Mouse (Mus musculus): Measurements from ENCODE around the gene Ddx21. TPM values are rescaled to one million over a fixed set of nuclear protein-coding genes. Genes with fewer than 3 reads are reported as not detected.
"Not testable (repeated sequence)": the region's sequence is repeated elsewhere in the genome, so short reads cannot be mapped to it uniquely, and the experiment has no call there.

Ddx21 gene
- total RNA-seq, 2 experiments from 2014 or later: 20.3 to 25.5 TPM

- Histone ChIP-seq H3K4me3 (no peak overlapping the region), H3K27ac (no peak overlapping the region)
- no peak for DNase-seq (ENCODE audit: low spot score in 2 of 2)
- TF ChIP-seq CTCF (conservative IDR thresholded peaks at IDR 0.05): no peak
These were observed 13.5 kb downstream of the Ddx21 start for GRCm38 (mm10) chr10:62588616-62589015.

GRCm38 (mm10) chr10:62583245-62583644 lies 18.8 kb downstream of the Ddx21 start:
- no peak for DNase-seq (ENCODE audit: low spot score in 2 of 2)
- Histone ChIP-seq H3K4me3 (no peak overlapping the region), H3K27ac (no peak overlapping the region)
- no peak for TF ChIP-seq CTCF (conservative IDR thresholded peaks at IDR 0.05)

GRCm38 (mm10) chr10:62582701-62583100 lies 19.4 kb downstream of the Ddx21 start:
- Histone ChIP-seq H3K27ac (no peak overlapping the region), H3K4me3 (no peak overlapping the region)
- no peak for DNase-seq (ENCODE audit: low spot score in 2 of 2)
- no peak for TF ChIP-seq CTCF (conservative IDR thresholded peaks at IDR 0.05)

- TF ChIP-seq CTCF (conservative IDR thresholded peaks at IDR 0.05): no peak
- no peak overlapping the region for H3K27ac ChIP-seq
- DNase-seq (ENCODE audit: low spot score in 2 of 2): no peak
- no peak overlapping the region for H3K4me3 ChIP-seq
These were observed 19.8 kb downstream of the Ddx21 start for GRCm38 (mm10) chr10:62582263-62582662.

- peak overlapping the region; percentile 96; the same call in 1 of the 2 replicates for H3K27ac ChIP-seq
- H3K4me3 ChIP-seq; DNase-seq (ENCODE audit: low spot score in 2 of 2): not testable (repeated sequence)
These were observed 23.0 kb downstream of the Ddx21 start for GRCm38 (mm10) chr10:62579129-62579528.

DNA sequence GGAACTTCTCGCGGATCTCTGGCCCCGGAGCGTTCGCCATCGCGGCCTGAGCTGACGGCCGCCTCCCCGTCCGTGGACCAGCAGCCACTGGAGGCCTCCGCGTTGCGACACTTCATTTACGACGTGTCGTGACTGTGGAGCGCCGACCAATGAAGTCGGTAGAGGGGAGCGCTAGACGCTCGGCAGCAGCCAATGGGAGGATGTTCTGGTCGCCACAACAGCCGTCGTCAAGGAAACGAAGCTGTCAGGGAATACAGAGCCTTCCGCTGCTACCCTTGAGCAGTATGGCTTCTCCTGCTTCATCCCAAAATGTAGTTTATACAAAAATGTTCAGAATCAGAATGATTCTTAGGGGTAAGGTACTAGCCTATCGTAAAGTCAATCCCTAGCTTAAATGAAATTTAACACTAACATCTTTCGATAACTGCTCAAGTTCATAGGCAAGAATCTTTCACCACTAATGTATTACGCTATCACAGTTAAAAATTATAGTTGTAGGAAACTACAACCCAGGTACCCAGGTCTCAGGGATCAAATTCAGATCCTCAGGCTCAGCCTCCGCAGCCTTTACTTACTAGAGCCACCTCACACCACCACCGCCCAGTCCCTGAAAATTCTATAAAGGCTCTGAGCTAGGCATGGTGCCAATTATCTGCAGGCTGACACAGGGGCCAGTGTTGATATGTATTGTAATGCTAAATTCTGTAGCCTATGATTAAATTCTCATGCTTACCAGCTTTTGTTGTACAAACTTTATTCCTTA lies 23.6 kb downstream of the Ddx21 start, which contains the start of gene Kif1bp:
Kif1bp (minus strand) TSS at position 120 of the 763 bp plus-strand sequence.
- no peak for TF ChIP-seq CTCF (conservative IDR thresholded peaks at IDR 0.05)
- Histone ChIP-seq H3K27ac (peak within 1 kb of the TSS; percentile 96), H3K4me3 (peak within 1 kb of the TSS; percentile 75)
- DNase-seq (ENCODE audit: low spot score in 2 of 2): peak; percentile 94 to 98

DNA sequence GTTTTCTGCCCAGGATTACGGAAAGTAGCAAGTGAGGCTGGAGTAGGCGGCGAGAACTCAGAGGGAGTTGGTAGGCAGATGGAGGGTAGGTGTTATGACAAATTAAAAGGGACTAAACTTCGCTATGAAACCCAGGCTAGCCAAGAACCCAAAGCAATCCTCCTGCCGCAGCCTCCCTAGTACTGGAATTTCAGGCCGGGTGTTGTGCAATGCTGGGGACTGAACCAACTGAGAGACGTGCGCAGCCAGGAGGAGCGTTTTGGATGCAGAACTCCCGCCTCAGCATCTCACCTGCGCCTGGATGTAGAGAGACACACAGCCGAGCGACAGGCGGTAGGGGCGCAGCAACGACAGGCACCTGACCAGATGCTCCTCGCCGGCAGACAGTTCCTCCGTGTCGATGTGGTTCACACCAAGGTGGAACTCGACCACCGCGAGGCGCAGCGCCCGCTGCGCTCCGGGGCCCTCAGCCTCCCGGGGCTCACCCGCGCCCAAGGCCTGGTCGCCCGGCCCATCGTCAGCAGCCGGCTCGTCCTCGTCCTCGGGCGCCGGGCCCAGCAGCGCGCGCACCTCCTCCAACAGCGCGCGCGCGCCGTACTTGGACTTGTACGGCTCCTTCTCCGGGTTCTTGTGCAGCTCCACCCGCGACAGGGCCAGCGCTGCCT lies 24.3 kb downstream of the Ddx21 start:
- no peak for TF ChIP-seq CTCF (conservative IDR thresholded peaks at IDR 0.05)
- peak; percentile 54 to 62 for DNase-seq (ENCODE audit: low spot score in 2 of 2)
- H3K27ac ChIP-seq: peak overlapping the region; percentile 96
- H3K4me3 ChIP-seq: peak overlapping the region; percentile 75

DNA sequence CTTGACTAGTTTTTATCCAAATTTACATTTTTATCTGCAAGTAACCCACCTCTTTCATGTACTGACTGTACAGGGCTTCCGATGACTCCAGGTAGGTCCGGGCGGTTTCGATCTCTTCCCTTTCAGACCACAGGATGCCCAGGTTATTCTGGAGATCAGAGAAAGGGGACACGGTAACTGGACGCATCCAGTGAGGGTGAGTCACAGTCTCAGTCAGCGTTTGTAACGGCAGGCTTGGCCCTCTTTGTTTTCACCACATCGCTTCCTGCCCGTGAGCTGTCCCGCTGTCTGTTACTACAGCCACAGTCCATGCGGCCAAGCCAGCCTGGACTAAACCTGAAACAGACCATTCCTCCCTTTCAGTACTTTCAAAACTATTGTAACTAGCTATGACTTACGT lies 27.1 kb downstream of the Ddx21 start:
- DNase-seq (ENCODE audit: low spot score in 2 of 2): no peak
- no peak for TF ChIP-seq CTCF (conservative IDR thresholded peaks at IDR 0.05)
- H3K4me3 ChIP-seq: no peak overlapping the region
- H3K27ac ChIP-seq: no peak overlapping the region

- H3K4me3 ChIP-seq: no peak overlapping the region
These were observed 31.8 kb downstream of the Ddx21 start for GRCm38 (mm10) chr10:62570126-62570871.

GRCm38 (mm10) chr10:62568861-62569260 lies 33.2 kb downstream of the Ddx21 start:
- Histone ChIP-seq H3K27ac (no peak overlapping the region), H3K4me3 (no peak overlapping the region)
- DNase-seq (ENCODE audit: low spot score in 2 of 2): no peak
- TF ChIP-seq CTCF (conservative IDR thresholded peaks at IDR 0.05): no peak

More at GRCm38 (mm10) chr10:62570126-62570871, 31.8 kb downstream of the Ddx21 start:
- no peak for TF ChIP-seq CTCF (conservative IDR thresholded peaks at IDR 0.05)
- no peak overlapping the region for H3K27ac ChIP-seq
- DNase-seq (ENCODE audit: low spot score in 2 of 2): no peak

DNA sequence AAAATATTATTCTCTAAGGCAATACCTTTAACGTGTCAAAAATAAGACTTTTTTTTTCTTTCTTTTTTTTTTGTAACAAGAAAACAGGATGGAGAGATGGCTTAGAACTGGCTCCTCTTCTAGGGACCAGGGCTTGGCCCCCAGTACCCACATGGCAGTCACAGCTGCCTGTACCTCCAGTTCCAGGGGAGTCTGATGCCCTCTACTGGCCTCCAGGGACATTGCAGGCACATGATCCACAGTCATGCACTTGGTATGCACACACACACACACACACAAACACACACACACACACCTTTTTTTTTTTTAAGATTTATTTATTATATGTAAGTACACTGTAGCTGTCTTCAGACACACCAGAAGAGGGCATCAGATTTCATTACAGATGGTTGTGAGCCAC lies 44.3 kb downstream of the Ddx21 start:
- Histone ChIP-seq H3K4me3 (no peak overlapping the region), H3K27ac (no peak overlapping the region)
- peak; percentile 63 for TF ChIP-seq CTCF (conservative IDR thresholded peaks at IDR 0.05)
- no peak for DNase-seq (ENCODE audit: low spot score in 2 of 2)

DNA sequence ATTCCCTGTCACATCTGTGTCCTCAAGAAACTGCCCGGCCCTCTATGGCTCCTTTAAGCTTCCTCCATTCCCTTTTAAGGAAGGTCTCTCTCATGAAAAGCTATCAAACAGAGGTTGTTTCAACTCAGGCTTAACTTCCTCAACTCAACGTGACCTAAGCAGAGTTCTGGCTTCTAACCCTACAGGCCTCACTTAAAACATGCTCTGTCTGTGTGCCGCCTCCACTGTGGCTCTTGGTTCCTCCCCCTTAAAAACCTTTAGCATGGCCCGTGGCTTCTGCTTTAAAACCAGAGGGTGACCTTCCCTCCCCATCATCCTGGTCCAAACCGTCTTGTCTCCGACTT lies 45.6 kb downstream of the Ddx21 start:
- no peak for TF ChIP-seq CTCF (conservative IDR thresholded peaks at IDR 0.05)
- Histone ChIP-seq H3K4me3 (no peak overlapping the region), H3K27ac (no peak overlapping the region)
- DNase-seq (ENCODE audit: low spot score in 2 of 2): no peak

Measured in layer of hippocampus, adult 2 months (tissue).